Mouse (Mus musculus): ENCODE results near the gene Olfr458.

DNA sequence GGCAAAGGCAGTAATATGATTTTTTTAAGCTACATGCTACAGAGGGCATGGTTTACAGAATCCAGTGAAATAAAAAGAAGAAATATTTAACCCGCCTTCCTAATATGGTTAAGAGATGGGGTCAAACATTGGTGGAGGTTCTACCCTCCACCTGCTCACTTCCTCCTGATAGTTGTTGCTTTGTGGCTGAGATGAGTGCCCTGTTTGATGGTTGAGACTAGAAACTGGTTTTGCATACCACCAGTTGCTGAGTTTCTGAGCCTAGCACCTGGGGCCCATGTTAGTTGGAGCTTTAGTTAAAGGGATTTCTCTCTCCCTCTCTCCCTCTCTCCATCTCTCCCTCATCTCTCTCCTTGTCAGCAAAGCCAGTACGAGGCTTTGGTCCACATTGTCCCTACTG, 17.6 kb downstream of the Olfr458 start:
- TF ChIP-seq POLR2A (IDR thresholded peaks at IDR 0.05; ENCODE audit: borderline replicate concordance, control insufficient read depth, low read depth, low read length) (no peak), CTCF (IDR thresholded peaks at IDR 0.05; ENCODE audit: control insufficient read depth, insufficient read depth, low read length) (no peak)

Data from bone marrow, adult 2 months (tissue).